Mouse (Mus musculus): ENCODE data around the gene Pef1. TPM values are rescaled to one million over a fixed set of nuclear protein-coding genes. Genes with fewer than 3 reads are reported as not detected.

The Pef1 gene
- polyA plus RNA-seq, 1 experiment: not detected

DNA sequence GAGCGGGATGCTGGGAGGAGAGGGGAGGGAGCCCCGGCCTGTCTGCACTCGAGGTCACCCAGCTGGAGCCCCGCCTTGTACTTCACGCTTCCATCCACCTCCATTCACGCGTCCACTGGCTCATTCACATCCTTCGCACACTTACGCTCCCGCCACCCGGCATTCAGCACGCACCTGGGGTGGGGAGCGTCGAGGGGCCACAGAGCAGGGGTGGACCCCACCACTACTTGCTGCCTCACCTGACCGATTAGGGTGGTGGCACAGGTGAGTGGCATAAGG, 36.8 kb downstream of the Pef1 start, which contains the start of gene Hcrtr1:
Gene Hcrtr1 (minus strand): TSS at position 146 of the 279 bp plus-strand sequence.
- Histone ChIP-seq H3K27ac (ENCODE audit: insufficient read depth, low read depth, low read length) (no peak within 1 kb of the TSS), H3K4me3 (ENCODE audit: insufficient read depth, low read depth, low read length) (peak within 1 kb of the TSS; percentile 38), H3K4me1 (ENCODE audit: control insufficient read depth, insufficient read depth, low read length) (peaks cover 22% of the 10 kb centered on the region)
- whole genome bisulfite sequencing: 2% methylated on average over 13 of the region's 15 CpGs
- TF ChIP-seq CTCF (IDR thresholded peaks at IDR 0.05; ENCODE audit: insufficient read depth, low read depth, low read length): no peak
- no peak for TF ChIP-seq POLR2A (IDR thresholded peaks at IDR 0.05; ENCODE audit: insufficient read depth, low read depth, low read length)

DNA sequence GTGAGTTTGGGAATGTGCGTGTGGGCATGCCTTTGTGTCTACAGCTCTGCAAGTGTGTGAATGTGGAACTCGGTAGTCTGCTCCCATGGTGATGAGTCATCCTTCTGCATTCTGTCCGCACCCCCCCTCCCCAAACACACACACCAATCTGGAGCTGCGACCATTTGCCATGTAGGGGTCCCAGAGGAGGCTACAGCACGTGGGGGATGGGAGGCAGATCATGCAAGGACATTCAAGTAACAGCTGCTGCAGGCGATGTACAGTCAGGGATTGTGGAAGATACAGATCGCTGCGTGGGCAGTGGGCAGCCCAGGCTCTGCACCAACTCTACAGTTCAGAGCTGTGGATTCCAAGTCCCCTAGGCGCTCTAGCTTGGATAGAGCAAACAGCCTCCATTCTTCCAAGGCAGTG, 38.6 kb downstream of the Pef1 start:
- Histone ChIP-seq H3K4me3 (ENCODE audit: insufficient read depth, low read depth, low read length) (no peak overlapping the region), H3K27ac (ENCODE audit: insufficient read depth, low read depth, low read length) (no peak overlapping the region), H3K4me1 (ENCODE audit: control insufficient read depth, insufficient read depth, low read length) (peaks cover 22% of the 10 kb centered on the region)
- TF ChIP-seq CTCF (IDR thresholded peaks at IDR 0.05; ENCODE audit: insufficient read depth, low read depth, low read length): no peak
- TF ChIP-seq POLR2A (IDR thresholded peaks at IDR 0.05; ENCODE audit: insufficient read depth, low read depth, low read length): no peak
- 34% methylated on average over 9 of the region's 9 CpGs for WGBS

DNA sequence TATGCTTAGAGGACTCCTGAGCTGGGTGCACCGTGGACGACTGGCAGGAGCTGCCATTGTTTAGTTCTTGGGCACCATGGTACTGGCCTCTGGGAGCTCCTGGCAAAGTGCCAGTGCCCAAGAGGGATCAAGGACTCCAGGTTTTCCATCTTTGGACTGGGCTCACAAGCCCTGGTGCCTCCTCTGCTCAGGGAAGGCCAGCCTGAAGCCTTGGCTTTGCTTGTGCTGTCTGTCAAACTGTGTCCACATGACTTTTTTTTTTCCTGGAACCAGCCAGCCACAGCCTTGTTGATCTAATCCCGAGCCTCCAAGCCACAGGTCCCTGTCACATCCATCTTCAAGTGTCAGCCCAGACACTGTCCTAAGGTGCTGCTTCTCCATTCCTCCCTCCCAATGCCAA, 39.4 kb downstream of the Pef1 start:
- Histone ChIP-seq H3K27ac (ENCODE audit: insufficient read depth, low read depth, low read length) (no peak overlapping the region), H3K4me3 (ENCODE audit: insufficient read depth, low read depth, low read length) (no peak overlapping the region), H3K4me1 (ENCODE audit: control insufficient read depth, insufficient read depth, low read length) (peaks cover 22% of the 10 kb centered on the region)
- 54% methylated on average over 3 of the region's 3 CpGs for WGBS
- TF ChIP-seq POLR2A (IDR thresholded peaks at IDR 0.05; ENCODE audit: insufficient read depth, low read depth, low read length) (no peak), CTCF (IDR thresholded peaks at IDR 0.05; ENCODE audit: insufficient read depth, low read depth, low read length) (no peak)

DNA sequence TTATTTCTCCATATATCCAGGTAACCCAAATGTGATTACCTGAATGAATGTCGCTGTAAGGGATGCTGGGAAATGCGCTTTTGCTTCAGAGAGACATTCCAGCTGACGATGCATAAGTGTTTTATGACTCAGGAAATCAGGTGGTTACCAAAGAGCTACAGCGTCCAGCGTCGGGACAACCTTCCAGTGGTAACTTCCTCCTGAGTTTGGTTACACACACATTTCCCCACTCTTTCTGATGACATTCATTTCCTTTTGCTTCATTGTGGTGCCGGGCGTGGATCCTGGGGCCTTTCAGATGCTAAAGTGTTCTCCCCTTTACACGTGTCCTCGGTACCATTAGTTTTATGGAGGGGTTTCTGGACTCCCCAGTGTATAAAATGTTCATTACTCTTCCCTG, 46.0 kb downstream of the Pef1 start:
- no peak for TF ChIP-seq POLR2A (IDR thresholded peaks at IDR 0.05; ENCODE audit: insufficient read depth, low read depth, low read length)
- TF ChIP-seq CTCF (IDR thresholded peaks at IDR 0.05; ENCODE audit: insufficient read depth, low read depth, low read length): no peak
- H3K27ac ChIP-seq (ENCODE audit: insufficient read depth, low read depth, low read length): no peak overlapping the region
- H3K4me1 ChIP-seq (ENCODE audit: control insufficient read depth, insufficient read depth, low read length): no peaks in the 10 kb centered on the region
- 86% methylated on average over 10 of the region's 10 CpGs for WGBS
- H3K4me3 ChIP-seq (ENCODE audit: insufficient read depth, low read depth, low read length): no peak overlapping the region

DNA sequence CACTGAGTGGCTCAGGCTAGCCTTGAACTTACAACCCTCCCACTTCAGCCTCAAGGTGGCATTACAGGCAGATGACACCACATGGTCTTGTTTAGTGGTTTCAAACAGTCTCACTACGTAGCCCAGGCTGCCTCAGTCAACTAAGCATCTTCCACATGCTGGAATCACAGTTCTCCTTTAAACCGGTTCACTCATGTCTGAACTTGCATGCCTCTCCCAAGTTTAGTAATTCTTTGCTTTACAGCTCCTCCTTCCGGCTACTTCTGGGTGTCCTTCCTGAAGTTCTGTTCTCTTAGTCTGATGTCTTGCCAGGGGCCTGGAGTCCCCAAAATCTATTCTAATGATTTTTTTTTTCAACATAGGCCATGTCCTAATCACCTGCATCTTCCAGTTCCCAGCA, 51.9 kb downstream of the Pef1 start:
- Histone ChIP-seq H3K27ac (ENCODE audit: insufficient read depth, low read depth, low read length) (no peak overlapping the region), H3K4me3 (ENCODE audit: insufficient read depth, low read depth, low read length) (no peak overlapping the region), H3K4me1 (ENCODE audit: control insufficient read depth, insufficient read depth, low read length) (no peaks in the 10 kb centered on the region)
- 86% methylated on average over 3 of the region's 3 CpGs for WGBS
- TF ChIP-seq CTCF (IDR thresholded peaks at IDR 0.05; ENCODE audit: insufficient read depth, low read depth, low read length) (no peak), POLR2A (IDR thresholded peaks at IDR 0.05; ENCODE audit: insufficient read depth, low read depth, low read length) (no peak)

DNA sequence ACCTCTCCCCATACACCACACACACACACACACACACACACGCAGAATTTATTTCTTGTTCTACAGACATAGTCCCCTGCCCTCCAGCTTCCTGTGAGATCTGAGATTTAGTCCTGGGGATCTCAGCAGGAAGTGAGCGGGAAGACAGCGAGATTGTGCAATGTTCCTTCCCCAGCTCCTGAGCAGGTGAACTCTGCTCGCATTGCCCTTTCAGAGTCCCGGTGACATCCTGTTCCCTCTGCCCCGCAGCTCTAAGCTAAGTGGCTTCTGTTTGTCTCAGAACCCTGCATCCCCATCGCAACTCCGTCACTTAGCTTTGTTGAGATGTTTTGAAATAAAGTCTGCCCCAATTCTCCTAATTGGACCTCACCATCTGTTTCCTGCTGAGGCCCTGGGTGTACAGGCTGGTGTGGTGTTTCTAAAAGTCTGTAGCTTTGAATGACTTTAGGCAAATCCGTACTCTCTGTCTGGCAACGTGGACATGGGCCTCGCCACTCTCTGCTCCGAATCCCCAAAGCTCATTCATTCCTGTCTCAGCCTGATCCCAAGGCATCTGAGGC, 54.5 kb downstream of the Pef1 start:
- no peak for TF ChIP-seq POLR2A (IDR thresholded peaks at IDR 0.05; ENCODE audit: insufficient read depth, low read depth, low read length)
- TF ChIP-seq CTCF (IDR thresholded peaks at IDR 0.05; ENCODE audit: insufficient read depth, low read depth, low read length): no peak
- Histone ChIP-seq H3K4me1 (ENCODE audit: control insufficient read depth, insufficient read depth, low read length) (no peaks in the 10 kb centered on the region), H3K27ac (ENCODE audit: insufficient read depth, low read depth, low read length) (no peak overlapping the region), H3K4me3 (ENCODE audit: insufficient read depth, low read depth, low read length) (no peak overlapping the region)
- WGBS: 86% methylated on average over 12 of the region's 12 CpGs

DNA sequence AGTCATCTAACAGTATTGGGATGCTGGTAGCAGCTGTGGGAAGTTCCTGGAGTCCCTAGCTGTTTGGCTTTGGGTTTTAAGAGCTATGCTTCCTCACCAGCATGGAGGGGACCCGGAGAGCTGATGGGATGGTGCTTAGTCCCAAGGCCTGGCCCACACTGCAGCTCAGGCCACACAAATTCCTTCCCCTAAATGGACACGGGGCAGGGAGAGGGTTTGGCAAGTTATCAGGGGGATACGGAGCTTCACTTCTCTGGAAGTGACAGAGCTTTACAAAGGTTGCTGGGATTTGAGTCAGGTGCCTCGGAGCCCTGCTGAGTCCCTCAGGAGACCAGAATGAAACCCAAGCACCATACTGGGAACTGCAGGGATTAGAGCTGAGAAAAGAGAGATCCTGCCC, 59.0 kb downstream of the Pef1 start:
- WGBS: 55% methylated on average over 4 of the region's 4 CpGs
- TF ChIP-seq CTCF (IDR thresholded peaks at IDR 0.05; ENCODE audit: insufficient read depth, low read depth, low read length) (no peak), POLR2A (IDR thresholded peaks at IDR 0.05; ENCODE audit: insufficient read depth, low read depth, low read length) (no peak)
- no peak overlapping the region for H3K4me3 ChIP-seq (ENCODE audit: insufficient read depth, low read depth, low read length)
- H3K4me1 ChIP-seq (ENCODE audit: control insufficient read depth, insufficient read depth, low read length): peaks cover 5% of the 10 kb centered on the region; the same call in 1 of the 2 replicates
- no peak overlapping the region for H3K27ac ChIP-seq (ENCODE audit: insufficient read depth, low read depth, low read length)

DNA sequence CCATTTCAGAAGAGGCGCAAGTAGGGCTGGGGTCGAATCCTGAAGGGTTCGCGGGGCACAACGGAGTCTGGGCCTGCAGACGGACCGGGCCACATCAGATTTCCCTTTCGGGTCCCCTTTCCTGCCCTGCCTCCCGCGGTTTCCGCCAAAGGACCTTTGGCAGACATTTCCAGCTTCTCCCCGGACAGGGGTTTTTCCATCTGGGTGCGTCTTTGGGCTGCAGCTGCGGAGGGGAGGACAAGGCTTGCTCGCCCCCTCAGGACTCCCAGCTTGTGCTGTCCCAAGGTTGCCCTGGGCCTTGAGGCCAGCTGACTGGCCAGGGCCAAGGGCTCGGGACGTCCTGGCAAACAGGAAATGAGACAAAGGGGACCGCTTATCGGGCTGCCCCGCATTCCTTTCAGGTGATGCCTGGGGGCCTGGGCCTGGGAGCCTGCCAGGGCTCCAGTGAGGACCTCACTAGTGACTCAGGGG, 61.1 kb downstream of the Pef1 start:
- TF ChIP-seq CTCF (IDR thresholded peaks at IDR 0.05; ENCODE audit: insufficient read depth, low read depth, low read length) (no peak), POLR2A (IDR thresholded peaks at IDR 0.05; ENCODE audit: insufficient read depth, low read depth, low read length) (no peak)
- no peak overlapping the region for H3K27ac ChIP-seq (ENCODE audit: insufficient read depth, low read depth, low read length)

DNA sequence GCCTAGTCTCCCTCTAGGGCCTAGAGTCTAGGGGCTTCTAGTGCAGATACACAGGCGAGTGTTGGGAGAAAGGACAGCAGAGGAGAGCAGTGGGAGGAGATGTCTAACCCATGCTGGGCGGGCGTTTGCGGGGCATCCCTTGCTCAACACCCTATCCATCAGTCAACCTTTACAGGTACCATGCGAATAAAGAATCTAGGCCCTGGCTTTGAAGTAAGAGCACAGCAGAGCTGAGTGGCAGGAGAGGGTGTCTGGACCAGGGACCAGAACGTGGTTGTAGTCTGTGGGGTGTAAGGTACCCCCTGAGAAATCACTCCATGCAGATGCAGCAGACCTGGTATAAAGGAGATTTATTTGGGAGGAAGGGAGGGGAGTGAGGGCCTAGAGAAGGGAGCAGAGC, 61.8 kb downstream of the Pef1 start:
- no peak overlapping the region for H3K27ac ChIP-seq (ENCODE audit: insufficient read depth, low read depth, low read length)
- TF ChIP-seq CTCF (IDR thresholded peaks at IDR 0.05; ENCODE audit: insufficient read depth, low read depth, low read length) (no peak), POLR2A (IDR thresholded peaks at IDR 0.05; ENCODE audit: insufficient read depth, low read depth, low read length) (no peak)
- WGBS: 93% methylated on average over 6 of the region's 6 CpGs
- no peak overlapping the region for H3K4me3 ChIP-seq (ENCODE audit: insufficient read depth, low read depth, low read length)
- peaks cover 25% of the 10 kb centered on the region for H3K4me1 ChIP-seq (ENCODE audit: control insufficient read depth, insufficient read depth, low read length)

More for the DNA sequence above, 61.1 kb downstream of the Pef1 start:
- Histone ChIP-seq H3K4me3 (ENCODE audit: insufficient read depth, low read depth, low read length) (no peak overlapping the region), H3K4me1 (ENCODE audit: control insufficient read depth, insufficient read depth, low read length) (peaks cover 19% of the 10 kb centered on the region)
- 44% methylated on average over 20 of the region's 20 CpGs for WGBS

DNA sequence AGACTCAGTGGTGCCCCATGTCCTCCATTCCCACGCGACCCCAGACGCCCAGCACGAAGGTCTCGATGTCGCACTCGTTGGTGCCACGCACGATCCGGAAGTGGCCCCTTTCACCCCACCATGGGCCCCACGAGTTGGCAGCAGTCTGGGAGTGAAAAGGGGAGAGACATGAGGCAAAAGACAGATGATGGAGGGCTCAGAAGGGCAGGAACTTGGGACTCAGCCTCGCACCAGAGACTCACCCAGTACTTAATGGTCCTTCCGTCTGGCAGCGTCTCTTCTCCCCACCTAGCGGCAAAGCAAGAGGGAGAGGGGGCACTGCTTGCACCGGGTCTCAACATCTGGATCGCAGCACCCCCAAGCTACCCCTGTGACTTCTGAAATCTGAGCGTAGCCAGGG, 63.7 kb downstream of the Pef1 start:
- H3K4me3 ChIP-seq (ENCODE audit: insufficient read depth, low read depth, low read length): no peak overlapping the region
- no peak overlapping the region for H3K27ac ChIP-seq (ENCODE audit: insufficient read depth, low read depth, low read length)
- peaks cover 25% of the 10 kb centered on the region for H3K4me1 ChIP-seq (ENCODE audit: control insufficient read depth, insufficient read depth, low read length)
- TF ChIP-seq POLR2A (IDR thresholded peaks at IDR 0.05; ENCODE audit: insufficient read depth, low read depth, low read length): no peak
- TF ChIP-seq CTCF (IDR thresholded peaks at IDR 0.05; ENCODE audit: insufficient read depth, low read depth, low read length): no peak
- WGBS: 89% methylated on average over 18 of the region's 18 CpGs

Measured in olfactory bulb, adult 2 months (tissue).